Mouse (Mus musculus): ENCODE data around the gene Tmub2.

GRCm38 (mm10) chr11:102338561-102338960, 53.8 kb downstream of the Tmub2 start:
- TF ChIP-seq GATA1 (IDR thresholded peaks at IDR 0.05; ENCODE audit: borderline replicate concordance, low read length) (no peak), FLI1 (IDR thresholded peaks at IDR 0.05; ENCODE audit: low read length) (no peak)
